Mouse (Mus musculus) hindbrain, embryonic 14.5 days (tissue): Measurements from ENCODE around the gene Hoxa1. TPM values are rescaled to one million over a fixed set of nuclear protein-coding genes. Genes with fewer than 3 reads are reported as not detected.

ENCODE experiments used
- ATAC-seq: fragments of 200-750 bp; cut with Nextera tagmentation; 2 replicates; pipeline ENCODE4 v1.8.0; 2017; ENCODE audit warnings: moderate number of reproducible peaks, mild to moderate bottlenecking, moderate TSS enrichment, moderate library complexity; ENCODE audit not compliant: low FRiP score
- DNase-seq: peaks from one replicate; pipeline ENCODE4 v3.0.0-alpha.2; 2015; ENCODE audit warnings: low spot score
- H3K27ac ChIP-seq: fragments of 300-500 bp; sonication (generic); 2 replicates; pipeline ENCODE4 v1.5.1; 2014; ENCODE audit warnings: mild to moderate bottlenecking, moderate library complexity
- H3K27me3 ChIP-seq: fragments of 300-500 bp; sonication (generic); 2 replicates; pipeline ENCODE4 v1.6.1; 2014; ENCODE audit warnings: mild to moderate bottlenecking, low read length, mixed read lengths; ENCODE audit not compliant: control insufficient read depth, insufficient read depth
- H3K36me3 ChIP-seq: fragments of 300-500 bp; sonication (generic); replicated peaks from 2 replicates; pipeline ENCODE4 v1.6.1; 2014; ENCODE audit not compliant: control insufficient read depth, insufficient read depth
- H3K4me1 ChIP-seq: fragments of 300-500 bp; sonication (generic); replicated peaks from 2 replicates; pipeline ENCODE4 v1.6.1; 2014; ENCODE audit warnings: antibody characterized with exemption, low read length, mixed read lengths; ENCODE audit not compliant: control insufficient read depth, insufficient read depth
- H3K4me2 ChIP-seq: fragments of 300-500 bp; sonication (generic); replicated peaks from 2 replicates; pipeline ENCODE4 v1.6.1; 2014; ENCODE audit warnings: mild to moderate bottlenecking, moderate library complexity
- H3K4me3 ChIP-seq: fragments of 300-500 bp; sonication (generic); replicated peaks from 2 replicates; pipeline ENCODE4 v1.5.1; 2014; ENCODE audit warnings: mild to moderate bottlenecking, low read length
- H3K9ac ChIP-seq: fragments of 300-500 bp; sonication (generic); 2 replicates; pipeline ENCODE4 v1.6.1; 2014
- H3K9me3 ChIP-seq: fragments of 300-500 bp; sonication (generic); 2 replicates; pipeline ENCODE4 v1.6.1; 2016; ENCODE audit warnings: low read length; ENCODE audit not compliant: control insufficient read depth
- WGBS: fragments of 180-500 bp; shearing (Covaris S2); extraction: QIAGEN DNeasy Blood & Tissue Kit; methylation state at CpG from one replicate; pipeline ENCODE4 v1.1.7; 2014; 5-methylcytosine and 5-hydroxymethylcytosine counted together
- polyA plus RNA-seq: library from polyadenylated mRNA; unstranded; fragments of >200 nt; fragmentation: Nextera tagmentation; extraction: Ambion mirVana; gene quantifications from 2 replicates; pipeline ENCODE4 v1.2.1, GENCODE M21; 2014

Gene Hoxa1
- polyA plus RNA-seq, 1 experiment from 2014 or later = 3.0 TPM

- H3K27ac ChIP-seq = peak overlapping the region; percentile 100
- under 1% methylated on average over 17 of the region's 17 CpGs for WGBS
- peak overlapping the region; percentile 71 for H3K4me3 ChIP-seq
- H3K4me1 ChIP-seq = peaks cover 9% of the 10 kb centered on the region; the same call in 1 of the 2 replicates
- DNase-seq (peak; percentile 66), ATAC-seq (no peak)
- peak overlapping the region; percentile 81 for H3K4me2 ChIP-seq
- H3K36me3 ChIP-seq = 0 out of 2 replicates have a peak, but pooled peaks cover 3% of the 10 kb centered on the region
- H3K27me3 ChIP-seq = peaks cover 32% of the 10 kb centered on the region; the same call in 1 of the 2 replicates
- H3K9ac ChIP-seq = peak overlapping the region; percentile 99
- H3K9me3 ChIP-seq = no peaks in the 10 kb centered on the region
Observed at GRCm38 (mm10) chr6:52163366-52164031, 5.4 kb upstream of the Hoxa1 start.

DNA sequence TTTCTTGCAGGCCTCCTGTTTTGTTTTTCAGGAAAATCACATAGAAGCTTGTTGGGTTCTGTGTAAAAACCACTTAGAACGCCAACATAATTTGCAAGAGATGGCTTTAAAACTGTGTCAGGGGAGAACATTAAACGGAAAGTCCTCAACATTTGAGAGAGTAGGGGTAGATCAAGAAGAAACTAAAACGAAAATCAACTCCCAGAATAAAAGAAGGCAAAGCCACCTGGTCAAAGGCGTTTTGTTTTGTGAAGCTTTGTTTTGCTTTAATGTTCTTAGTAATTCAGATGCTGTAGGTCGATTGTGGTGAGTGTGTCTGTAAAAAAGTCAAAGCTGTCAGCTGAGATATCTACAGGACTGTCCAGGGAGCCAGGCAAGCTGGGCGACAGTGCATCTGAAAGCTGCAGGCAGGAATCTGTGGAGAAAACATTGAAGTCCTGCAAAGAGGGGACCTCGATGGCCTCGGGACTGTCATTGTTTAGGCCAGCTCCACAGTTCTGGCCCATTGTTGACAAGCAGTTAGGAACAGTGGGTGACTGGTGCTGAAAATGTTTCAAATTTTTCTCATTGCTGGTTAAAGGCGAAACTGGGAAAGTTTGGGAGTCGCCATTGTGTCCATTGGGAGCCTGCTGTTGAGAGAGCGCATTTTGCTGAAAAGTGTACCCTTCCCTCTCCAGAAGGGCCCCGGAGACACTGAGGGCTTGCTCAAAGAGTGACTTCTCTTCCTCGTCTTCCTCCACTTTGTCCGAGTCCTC is 4.7 kb upstream of the Hoxa1 start:
- Histone ChIP-seq H3K4me3 (peak overlapping the region; percentile 71), H3K27me3 (peaks cover 39% of the 10 kb centered on the region; the same call in 1 of the 2 replicates), H3K4me1 (peaks cover 12% of the 10 kb centered on the region), H3K4me2 (peak overlapping the region; percentile 81), H3K27ac (peak overlapping the region; percentile 100), H3K9ac (peak overlapping the region; percentile 99), H3K9me3 (no peaks in the 10 kb centered on the region), H3K36me3 (0 out of 2 replicates have a peak, but pooled peaks cover 3% of the 10 kb centered on the region)
- WGBS = under 1% methylated on average over 14 of the region's 14 CpGs
- DNase-seq (peak; percentile 64), ATAC-seq (no peak)

DNA sequence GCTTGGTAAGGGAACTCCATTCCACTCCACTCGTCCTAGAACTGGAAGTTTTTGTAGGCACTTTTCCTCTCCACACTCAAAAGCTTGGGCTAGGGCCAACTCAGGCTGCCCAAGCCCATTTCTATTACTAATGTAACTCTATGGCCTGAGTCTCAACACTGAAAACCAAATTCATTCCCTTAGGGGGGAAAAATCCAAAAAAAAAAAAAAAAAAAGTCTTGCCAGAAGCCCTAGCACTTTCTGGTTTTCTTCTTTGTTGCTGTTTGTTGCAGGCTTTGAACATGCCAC is 3.9 kb upstream of the Hoxa1 start:
- WGBS = 9% methylated on average over 1 of the region's 1 CpGs
- H3K36me3 ChIP-seq = 0 out of 2 replicates have a peak, but pooled peaks cover 3% of the 10 kb centered on the region
- peak overlapping the region; percentile 99 for H3K9ac ChIP-seq
- no peak for DNase-seq
- peaks cover 46% of the 10 kb centered on the region; the same call in 1 of the 2 replicates for H3K27me3 ChIP-seq
- peak overlapping the region; percentile 100 for H3K27ac ChIP-seq
- no peak for ATAC-seq
- H3K4me3 ChIP-seq = peak overlapping the region; percentile 71
- peak overlapping the region; percentile 81 for H3K4me2 ChIP-seq
- H3K4me1 ChIP-seq = peaks cover 14% of the 10 kb centered on the region
- H3K9me3 ChIP-seq = no peaks in the 10 kb centered on the region

GRCm38 (mm10) chr6:52161336-52162092 is 3.4 kb upstream of the Hoxa1 start:
- peak overlapping the region; percentile 100 for H3K27ac ChIP-seq
- H3K36me3 ChIP-seq = 0 out of 2 replicates have a peak, but pooled peaks cover 3% of the 10 kb centered on the region
- WGBS = 2% methylated on average over 8 of the region's 8 CpGs
- H3K9me3 ChIP-seq = no peaks in the 10 kb centered on the region
- peak; percentile 60 for DNase-seq
- H3K27me3 ChIP-seq = peaks cover 47% of the 10 kb centered on the region
- H3K4me2 ChIP-seq = peak overlapping the region; percentile 81
- no peak for ATAC-seq
- H3K4me1 ChIP-seq = peaks cover 14% of the 10 kb centered on the region
- H3K4me3 ChIP-seq = peak overlapping the region; percentile 71
- peak overlapping the region; percentile 99 for H3K9ac ChIP-seq

DNA sequence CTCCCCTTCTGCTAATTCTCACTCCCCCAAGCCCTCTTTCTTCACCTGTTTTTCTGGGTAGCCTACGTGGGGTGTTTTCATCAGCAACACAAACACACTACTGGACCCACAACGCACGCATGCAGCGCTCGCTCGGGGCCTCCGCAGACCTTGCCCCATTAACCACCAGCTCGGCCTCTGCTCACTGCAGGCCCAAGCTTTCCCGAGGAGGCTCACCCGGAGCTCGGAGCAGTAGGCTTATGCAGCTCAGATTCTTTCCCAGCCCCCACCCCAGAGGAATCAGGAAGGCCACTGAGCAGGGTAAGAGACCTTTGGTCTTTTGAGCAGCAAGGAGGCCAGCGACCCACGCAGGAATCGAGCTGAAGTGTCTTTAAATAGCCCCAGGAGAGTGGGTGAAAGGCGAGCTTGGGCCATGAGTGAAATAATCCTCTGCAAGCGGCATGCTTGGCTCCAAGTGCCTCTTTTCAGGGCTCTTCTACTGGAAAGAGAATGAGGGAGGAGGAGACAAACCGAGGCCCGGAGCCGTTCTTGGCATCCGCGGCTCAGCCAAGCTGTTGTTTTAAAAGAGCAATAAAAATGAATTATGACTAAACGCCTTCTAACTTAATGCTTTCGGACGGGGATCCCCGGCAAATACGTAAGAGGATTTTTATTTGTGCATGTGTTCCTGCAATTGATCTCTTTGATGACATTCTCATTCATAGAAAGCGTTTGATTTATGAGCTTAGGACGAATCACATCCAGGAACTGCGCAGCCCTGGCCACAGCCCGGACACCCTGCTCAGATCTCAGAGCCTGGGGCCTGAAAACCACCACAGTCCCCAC is 2.6 kb upstream of the Hoxa1 start:
- Histone ChIP-seq H3K27ac (peak overlapping the region; percentile 100), H3K4me2 (peak overlapping the region; percentile 81), H3K4me3 (peak overlapping the region; percentile 71)

GRCm38 (mm10) chr6:52159979-52160378 is 1.9 kb upstream of the Hoxa1 start:
- Histone ChIP-seq H3K9me3 (no peaks in the 10 kb centered on the region), H3K4me2 (peak overlapping the region; percentile 81), H3K4me3 (peak overlapping the region; percentile 71), H3K9ac (peak overlapping the region; percentile 99), H3K27ac (peak overlapping the region; percentile 100), H3K4me1 (peaks cover 14% of the 10 kb centered on the region), H3K36me3 (0 out of 2 replicates have a peak, but pooled peaks cover 3% of the 10 kb centered on the region), H3K27me3 (peaks cover 58% of the 10 kb centered on the region)
- peak; percentile 51 for DNase-seq
- ATAC-seq = no peak
- 4% methylated on average over 9 of the region's 9 CpGs for WGBS

More for the DNA sequence above, 2.6 kb upstream of the Hoxa1 start:
- DNase-seq (peak; percentile 61), ATAC-seq (no peak)
- Histone ChIP-seq H3K4me1 (peaks cover 14% of the 10 kb centered on the region), H3K36me3 (0 out of 2 replicates have a peak, but pooled peaks cover 3% of the 10 kb centered on the region), H3K27me3 (peaks cover 51% of the 10 kb centered on the region), H3K9me3 (no peaks in the 10 kb centered on the region), H3K9ac (peak overlapping the region; percentile 99)
- 1% methylated on average over 30 of the region's 30 CpGs for WGBS

- H3K9ac ChIP-seq = peak overlapping the region; percentile 99
- peak overlapping the region; percentile 71 for H3K4me3 ChIP-seq
- H3K27me3 ChIP-seq = peaks cover 66% of the 10 kb centered on the region
- no peak for ATAC-seq
- peak; percentile 34 for DNase-seq
- H3K36me3 ChIP-seq = 0 out of 2 replicates have a peak, but pooled peaks cover 3% of the 10 kb centered on the region
- H3K4me2 ChIP-seq = peak overlapping the region; percentile 81
- no peaks in the 10 kb centered on the region for H3K9me3 ChIP-seq
- 3% methylated on average over 12 of the region's 12 CpGs for WGBS
- peaks cover 14% of the 10 kb centered on the region for H3K4me1 ChIP-seq
- H3K27ac ChIP-seq = peak overlapping the region; percentile 100
Observed at GRCm38 (mm10) chr6:52159164-52159761, 1.1 kb upstream of the Hoxa1 start.
